Mouse (Mus musculus) kidney, adult 2 months (tissue): ENCODE results near the gene Rnf220.

Source experiments
- CTCF ChIP-seq: fragments of 200-500 bp; conservative IDR thresholded peaks from 2 replicates; pipeline ENCODE4 v1.5.1; 2011; ENCODE audit warnings: low read depth, mild to moderate bottlenecking, control low read depth, low read length, moderate library complexity, mixed read lengths; ENCODE audit not compliant: insufficient read depth, insufficient read length
- POLR2A ChIP-seq: fragments of 200-500 bp; IDR thresholded peaks from one replicate; pipeline ENCODE4 v1.6.1; 2011; ENCODE audit warnings: low read depth, low read length, control low read depth

GRCm38 (mm10) chr4:117483931-117484255 is 13.0 kb downstream of the Rnf220 start:
- TF ChIP-seq CTCF (no peak), POLR2A (no peak)
